Mouse (Mus musculus): ENCODE data around the gene Mttp. TPM values are rescaled to one million over a fixed set of nuclear protein-coding genes. Genes with fewer than 3 reads are reported as not detected.

Gene Mttp
- polyA plus RNA-seq, 1 experiment: 3.2 TPM

DNA sequence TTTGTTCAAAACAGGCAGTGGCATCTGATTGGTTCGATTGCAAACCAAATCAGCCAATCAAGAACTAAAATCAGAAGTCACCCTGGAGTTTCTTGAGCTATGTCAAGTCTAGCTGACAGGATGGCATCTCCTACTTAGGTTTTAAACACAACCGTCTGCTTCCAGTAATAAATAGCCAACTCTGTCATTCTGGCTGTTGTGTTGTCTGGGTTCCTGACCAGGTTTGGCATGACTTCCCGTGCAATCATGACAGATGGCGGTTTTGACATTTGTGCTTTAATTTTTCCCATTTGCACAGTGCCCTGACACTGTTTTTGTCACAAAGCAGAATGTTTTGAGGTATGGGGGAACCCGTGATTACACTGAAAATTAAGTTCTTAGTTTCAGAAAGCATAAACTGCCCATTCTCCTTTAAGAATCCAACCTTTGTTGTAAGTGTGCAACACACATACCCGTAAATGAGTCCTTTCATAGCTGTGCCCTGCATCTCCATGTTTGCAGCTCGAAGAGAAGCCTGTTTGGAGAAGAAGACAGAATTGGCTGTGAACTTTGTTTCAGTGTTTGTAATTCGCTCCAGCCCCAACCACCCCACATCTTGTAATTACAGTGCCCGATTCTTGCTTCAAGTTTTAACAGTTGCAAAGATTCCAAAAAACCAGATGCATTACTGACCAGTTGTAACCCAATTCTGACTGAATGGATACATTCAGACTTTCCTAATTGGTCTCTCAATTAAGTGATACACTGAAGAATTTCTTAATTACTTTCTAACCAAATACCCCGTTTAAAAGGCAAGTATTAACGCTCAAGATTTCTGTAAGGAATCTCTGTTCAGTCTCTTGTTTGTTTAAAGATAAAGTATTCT, 67.1 kb downstream of the Mttp start:
- Histone ChIP-seq H3K27ac (replicated peaks; ENCODE audit: low read depth, low read length) (no peak overlapping the region), H3K4me1 (ENCODE audit: control insufficient read depth, insufficient read depth, insufficient read length, low read length) (no peaks in the 10 kb centered on the region), H3K4me3 (ENCODE audit: insufficient read depth, low read depth, low read length) (no peak overlapping the region)

DNA sequence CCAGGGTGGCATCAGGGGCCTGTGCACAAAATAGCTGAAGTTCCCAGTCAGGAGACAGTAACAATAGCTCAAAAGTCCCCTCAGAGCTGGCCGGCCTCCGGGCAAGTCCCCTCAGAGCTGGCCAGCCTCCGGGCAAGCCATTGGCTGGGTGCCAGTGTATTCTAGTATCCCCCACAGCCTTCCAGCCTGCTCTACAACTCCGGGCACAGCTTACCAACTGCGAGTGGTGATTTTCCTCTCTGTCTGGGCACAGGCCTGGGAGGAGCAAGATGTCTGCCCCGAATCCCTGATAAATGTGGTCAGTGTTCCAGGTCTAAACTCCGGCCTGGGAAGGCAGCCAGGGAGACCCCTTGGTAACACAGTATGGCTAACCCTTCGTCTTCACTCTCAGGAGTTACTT, 69.6 kb downstream of the Mttp start:
- Histone ChIP-seq H3K27ac (replicated peaks; ENCODE audit: low read depth, low read length) (no peak overlapping the region), H3K4me3 (ENCODE audit: insufficient read depth, low read depth, low read length) (no peak overlapping the region), H3K4me1 (ENCODE audit: control insufficient read depth, insufficient read depth, insufficient read length, low read length) (no peaks in the 10 kb centered on the region)

GRCm38 (mm10) chr3:138074214-138074613, 70.6 kb downstream of the Mttp start:
- no peaks in the 10 kb centered on the region for H3K4me1 ChIP-seq (ENCODE audit: control insufficient read depth, insufficient read depth, insufficient read length, low read length)
- H3K27ac ChIP-seq (replicated peaks; ENCODE audit: low read depth, low read length): no peak overlapping the region
- no peak overlapping the region for H3K4me3 ChIP-seq (ENCODE audit: insufficient read depth, low read depth, low read length)

- H3K4me3 ChIP-seq (ENCODE audit: insufficient read depth, low read depth, low read length): no peak overlapping the region
- no peak overlapping the region for H3K27ac ChIP-seq (replicated peaks; ENCODE audit: low read depth, low read length)
- no peaks in the 10 kb centered on the region for H3K4me1 ChIP-seq (ENCODE audit: control insufficient read depth, insufficient read depth, insufficient read length, low read length)
Observed at GRCm38 (mm10) chr3:138071476-138072073, 73.2 kb downstream of the Mttp start.

DNA sequence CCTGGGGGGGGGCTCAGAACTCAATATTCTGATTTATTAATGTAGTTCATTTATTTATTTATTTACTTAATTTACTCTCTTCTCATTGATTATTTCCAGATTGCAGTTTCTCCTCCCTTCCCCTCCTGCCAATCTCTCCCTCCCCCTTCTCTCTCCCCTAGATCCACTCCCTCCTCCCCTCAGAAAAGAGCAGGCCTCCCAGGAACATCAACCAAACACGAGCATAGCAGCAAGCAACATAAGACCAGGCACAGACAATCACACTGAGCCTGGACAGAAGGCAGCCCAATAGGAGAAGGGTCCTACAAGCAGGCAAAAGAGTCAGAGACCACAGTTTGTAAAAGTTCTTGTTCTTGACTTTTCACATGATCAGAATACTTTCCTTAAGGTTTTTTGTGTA, 73.8 kb downstream of the Mttp start:
- H3K4me3 ChIP-seq (ENCODE audit: insufficient read depth, low read depth, low read length): no peak overlapping the region
- H3K4me1 ChIP-seq (ENCODE audit: control insufficient read depth, insufficient read depth, insufficient read length, low read length): no peaks in the 10 kb centered on the region
- no peak overlapping the region for H3K27ac ChIP-seq (replicated peaks; ENCODE audit: low read depth, low read length)

DNA sequence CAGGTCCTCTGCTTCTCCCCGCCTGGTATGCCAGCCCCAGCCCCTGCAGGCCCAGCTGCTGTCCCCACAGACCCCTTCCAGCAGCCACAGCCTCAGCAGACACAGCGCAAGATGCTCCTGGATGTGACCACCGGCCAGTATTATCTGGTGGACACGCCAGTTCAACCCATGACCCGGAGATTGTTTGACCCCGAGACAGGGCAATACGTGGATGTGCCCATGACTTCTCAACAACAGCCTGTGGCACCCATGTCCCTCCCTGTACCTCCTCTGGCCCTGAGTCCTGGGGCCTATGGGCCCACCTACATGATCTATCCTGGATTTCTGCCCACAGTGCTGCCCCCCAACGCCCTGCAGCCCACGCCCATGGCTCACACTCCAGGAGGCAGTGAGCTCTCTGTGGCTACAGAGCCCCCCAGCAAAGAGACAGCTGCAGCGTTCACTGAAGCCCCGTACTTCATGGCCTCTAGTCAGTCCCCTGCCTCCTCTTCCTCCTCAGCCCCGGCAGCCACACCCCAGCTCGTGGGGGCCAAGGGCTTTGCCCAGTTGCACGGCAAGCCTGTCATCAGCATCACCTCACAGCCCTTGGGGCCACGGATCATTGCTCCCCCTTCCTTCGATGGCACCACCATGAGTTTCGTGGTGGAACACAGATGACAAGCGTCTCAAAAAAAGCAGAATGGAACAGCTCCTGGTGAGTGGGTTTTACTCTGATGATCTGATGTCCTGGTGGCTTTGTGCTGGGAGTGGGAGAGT, 74.8 kb downstream of the Mttp start:
- no peak overlapping the region for H3K4me3 ChIP-seq (ENCODE audit: insufficient read depth, low read depth, low read length)
- H3K4me1 ChIP-seq (ENCODE audit: control insufficient read depth, insufficient read depth, insufficient read length, low read length): peaks cover 2% of the 10 kb centered on the region; the same call in 1 of the 2 replicates
- H3K27ac ChIP-seq (replicated peaks; ENCODE audit: low read depth, low read length): no peak overlapping the region

DNA sequence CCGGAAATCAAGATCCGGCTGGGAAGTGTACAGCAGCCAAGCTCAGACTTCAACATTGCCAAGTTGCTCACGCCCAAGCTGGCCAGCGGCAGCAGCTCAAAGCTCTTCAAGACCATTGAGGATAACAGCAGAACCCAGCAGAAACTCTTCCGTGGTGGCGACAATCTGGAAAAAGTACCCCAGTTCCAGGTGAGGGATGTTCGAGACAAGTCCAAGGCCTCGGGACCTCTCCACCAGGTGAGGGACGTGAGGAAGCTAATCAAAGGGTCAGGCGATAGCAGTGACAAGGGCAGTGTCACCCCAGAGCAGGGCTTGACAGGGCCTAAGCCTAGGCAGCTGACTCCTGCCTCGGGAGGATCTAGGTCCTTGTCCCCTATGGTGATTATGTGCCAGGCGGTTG, 76.7 kb downstream of the Mttp start:
- H3K4me3 ChIP-seq (ENCODE audit: insufficient read depth, low read depth, low read length): no peak overlapping the region
- H3K4me1 ChIP-seq (ENCODE audit: control insufficient read depth, insufficient read depth, insufficient read length, low read length): peaks cover 3% of the 10 kb centered on the region
- H3K27ac ChIP-seq (replicated peaks; ENCODE audit: low read depth, low read length): no peak overlapping the region

DNA sequence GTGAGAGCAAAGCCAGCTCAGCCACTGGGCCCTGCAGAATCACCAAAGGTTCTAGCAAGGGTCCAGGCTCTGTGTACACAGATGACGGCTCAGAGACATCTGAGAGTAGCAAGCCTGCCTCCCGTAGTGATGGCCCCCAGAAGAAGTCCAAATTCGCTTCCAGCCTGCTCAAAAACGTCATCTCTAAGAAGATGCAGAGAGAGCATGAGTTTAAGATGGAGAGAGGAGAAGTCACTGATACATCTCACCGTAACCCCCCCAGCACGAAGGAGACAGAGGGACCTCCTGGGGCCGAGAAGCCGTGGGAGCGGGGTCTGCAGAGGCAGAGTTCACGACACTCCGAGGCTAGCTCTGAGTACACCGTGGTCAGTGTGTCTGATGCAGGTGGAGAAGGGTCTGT, 77.5 kb downstream of the Mttp start, which contains the start of gene Gm5105:
TSS of gene Gm5105 (minus strand) at position 101 of the 400 bp plus-strand sequence.
- Histone ChIP-seq H3K27ac (replicated peaks; ENCODE audit: low read depth, low read length) (no peak within 1 kb of the TSS), H3K4me1 (ENCODE audit: control insufficient read depth, insufficient read depth, insufficient read length, low read length) (peaks cover 3% of the 10 kb centered on the region), H3K4me3 (ENCODE audit: insufficient read depth, low read depth, low read length) (no peak within 1 kb of the TSS)

DNA sequence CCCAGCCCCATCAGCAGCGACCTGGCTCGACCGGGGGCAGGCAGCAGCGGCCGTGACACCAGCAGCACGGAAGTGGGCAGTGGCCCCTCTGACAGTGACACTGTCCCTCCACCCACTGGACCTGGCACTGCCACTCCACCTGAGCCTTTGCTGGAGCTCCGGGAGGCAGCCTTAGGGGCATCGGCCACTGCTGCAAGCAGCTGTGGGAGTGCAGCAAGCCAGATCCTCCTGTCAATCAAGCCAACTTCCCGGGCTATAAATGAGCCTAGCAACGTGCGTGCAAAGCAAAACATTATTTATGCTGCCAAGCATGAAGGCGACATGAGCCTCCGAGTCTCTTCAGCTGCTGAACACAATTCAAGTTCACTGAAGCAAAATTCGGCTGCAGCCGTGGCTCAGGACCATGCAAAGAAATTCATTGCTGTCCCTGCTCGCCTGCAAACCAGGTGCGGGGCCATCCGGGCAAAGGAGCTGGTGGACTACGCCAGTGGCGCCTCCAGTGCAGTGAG, 78.4 kb downstream of the Mttp start:
- H3K4me3 ChIP-seq (ENCODE audit: insufficient read depth, low read depth, low read length): no peak overlapping the region
- H3K4me1 ChIP-seq (ENCODE audit: control insufficient read depth, insufficient read depth, insufficient read length, low read length): peaks cover 3% of the 10 kb centered on the region
- H3K27ac ChIP-seq (replicated peaks; ENCODE audit: low read depth, low read length): no peak overlapping the region

GRCm38 (mm10) chr3:138065930-138066329, 78.8 kb downstream of the Mttp start:
- H3K27ac ChIP-seq (replicated peaks; ENCODE audit: low read depth, low read length): no peak overlapping the region
- H3K4me3 ChIP-seq (ENCODE audit: insufficient read depth, low read depth, low read length): no peak overlapping the region
- H3K4me1 ChIP-seq (ENCODE audit: control insufficient read depth, insufficient read depth, insufficient read length, low read length): peaks cover 3% of the 10 kb centered on the region

DNA sequence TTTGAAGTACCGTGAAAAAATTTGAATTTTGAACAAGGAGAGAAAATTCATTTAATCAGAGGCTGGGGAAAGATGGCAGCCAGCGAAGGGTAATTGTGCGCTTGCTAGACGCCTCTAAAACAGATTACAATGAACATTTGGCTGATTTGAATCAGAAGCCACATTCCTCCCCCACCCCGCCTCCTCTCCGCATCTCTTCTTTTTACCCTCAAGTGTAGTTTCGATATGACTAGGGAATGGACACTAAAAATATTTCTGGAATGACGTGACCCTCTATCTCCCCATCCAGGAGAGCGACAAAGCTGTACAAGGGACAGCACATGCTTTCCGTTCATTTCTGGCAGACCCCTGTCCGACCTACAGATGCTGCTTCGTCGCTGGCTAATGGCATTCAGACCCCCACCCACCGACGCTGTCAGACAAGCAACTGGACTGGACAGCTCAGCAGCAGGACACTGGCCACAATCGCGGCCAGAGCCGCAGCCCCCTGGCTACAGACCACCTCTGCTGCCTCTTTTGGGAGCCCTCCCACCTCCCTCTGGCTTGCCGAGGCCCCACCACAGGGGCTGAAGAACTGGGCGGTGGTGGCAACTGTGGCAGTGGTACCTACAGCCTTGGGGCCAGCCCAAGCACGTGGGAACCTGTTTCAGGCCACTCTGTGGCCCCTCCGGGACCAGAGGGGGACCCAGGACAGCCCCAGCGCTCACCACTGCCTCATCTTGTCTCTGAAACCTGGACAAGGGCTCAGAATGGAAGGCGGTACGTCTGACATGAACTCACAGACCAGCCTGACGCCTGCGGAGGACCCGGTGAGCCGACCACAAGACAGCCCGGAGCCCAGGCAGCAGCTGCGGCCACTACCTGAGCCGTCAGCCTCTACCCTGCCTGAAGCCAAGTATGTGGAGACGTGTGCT, 79.8 kb downstream of the Mttp start, which contains the start of gene 1110002E22Rik:
TSS of gene 1110002E22Rik (plus strand) at position 321 of the 914 bp plus-strand sequence.
- H3K4me3 ChIP-seq (ENCODE audit: insufficient read depth, low read depth, low read length): peak within 1 kb of the TSS; percentile 21; the same call in 1 of the 2 replicates
- peaks cover 3% of the 10 kb centered on the region for H3K4me1 ChIP-seq (ENCODE audit: control insufficient read depth, insufficient read depth, insufficient read length, low read length)
- H3K27ac ChIP-seq (replicated peaks; ENCODE audit: low read depth, low read length): no peak within 1 kb of the TSS

GRCm38 (mm10) chr3:138063731-138064329, 80.9 kb downstream of the Mttp start:
- H3K27ac ChIP-seq (replicated peaks; ENCODE audit: low read depth, low read length): no peak overlapping the region
- H3K4me3 ChIP-seq (ENCODE audit: insufficient read depth, low read depth, low read length): no peak overlapping the region
- H3K4me1 ChIP-seq (ENCODE audit: control insufficient read depth, insufficient read depth, insufficient read length, low read length): peaks cover 3% of the 10 kb centered on the region

GRCm38 (mm10) chr3:138062673-138063072, 82.1 kb downstream of the Mttp start:
- Histone ChIP-seq H3K4me1 (ENCODE audit: control insufficient read depth, insufficient read depth, insufficient read length, low read length) (peaks cover 3% of the 10 kb centered on the region), H3K4me3 (ENCODE audit: insufficient read depth, low read depth, low read length) (no peak overlapping the region), H3K27ac (replicated peaks; ENCODE audit: low read depth, low read length) (no peak overlapping the region)

Measured in brown adipose tissue, adult 24 weeks (tissue).